Mouse (Mus musculus): ENCODE results near the gene Mier2. TPM values are rescaled to one million over a fixed set of nuclear protein-coding genes. Genes with fewer than 3 reads are reported as not detected.
A peak's percentile ranks its signal among the peaks of the same experiment; 100 is the strongest.

Gene Mier2
- total RNA-seq (2021), result 10 to 100 TPM; 16.1 to 18.2 TPM
- long read RNA-seq, experiment 1, transcript Mier2-203 (14 exons, 2,676 nt), result major isoform, 17 of 50 reads
- long read RNA-seq, experiment 1, partial matches to known transcripts, result 6 of 50 reads
- long read RNA-seq, experiment 1, other reads (novel, unspliced or antisense), result 24 of 50 reads
- long read RNA-seq, experiment 2, transcript Mier2-203 (14 exons, 2,676 nt), result major isoform, 10 of 31 reads
- long read RNA-seq, experiment 2, partial matches to known transcripts, result 4 of 31 reads
- long read RNA-seq, experiment 2, other reads (novel, unspliced or antisense), result 14 of 31 reads

- peak; percentile 73 for DNase-seq
Measured at GRCm38 (mm10) chr10:79554330-79555237, at the start of gene Mier2. TSS of gene Mier2 (minus strand) at chr10:79555199.

- DNase-seq, result no peak
Measured at GRCm38 (mm10) chr10:79597936-79598230, 42.9 kb upstream of the Mier2 start.

GRCm38 (mm10) chr10:79597051-79597935, 42.3 kb upstream of the Mier2 start:
- no peak for DNase-seq

- DNase-seq, result no peak
Measured at GRCm38 (mm10) chr10:79595590-79595929, 40.6 kb upstream of the Mier2 start.

- peak; percentile 41 for DNase-seq
Measured at GRCm38 (mm10) chr10:79594872-79595589, 40.0 kb upstream of the Mier2 start.

- no peak for DNase-seq
Measured at GRCm38 (mm10) chr10:79594111-79594510, 39.1 kb upstream of the Mier2 start.

GRCm38 (mm10) chr10:79590702-79591101, 35.7 kb upstream of the Mier2 start:
- DNase-seq, result no peak

- DNase-seq, result no peak
Measured at GRCm38 (mm10) chr10:79587752-79588126, 32.7 kb upstream of the Mier2 start.

- no peak for DNase-seq
Measured at GRCm38 (mm10) chr10:79587061-79587751, 32.2 kb upstream of the Mier2 start, which contains the start of gene Theg. TSS of gene Theg (minus strand) at chr10:79587331.

GRCm38 (mm10) chr10:79586243-79586642, 31.2 kb upstream of the Mier2 start:
- DNase-seq, result no peak

- DNase-seq, result no peak
Measured at GRCm38 (mm10) chr10:79585723-79586122, 30.7 kb upstream of the Mier2 start.

- no peak for DNase-seq
Measured at GRCm38 (mm10) chr10:79585136-79585535, 30.1 kb upstream of the Mier2 start.

- no peak for DNase-seq
Measured at GRCm38 (mm10) chr10:79584426-79584825, 29.4 kb upstream of the Mier2 start.

- no peak for DNase-seq
Measured at GRCm38 (mm10) chr10:79584021-79584420, 29.0 kb upstream of the Mier2 start.

- DNase-seq, result no peak
Measured at GRCm38 (mm10) chr10:79581501-79581900, 26.5 kb upstream of the Mier2 start.

- DNase-seq, result peak; percentile 64
Measured at GRCm38 (mm10) chr10:79580811-79581210, 25.8 kb upstream of the Mier2 start.

GRCm38 (mm10) chr10:79580356-79580755, 25.4 kb upstream of the Mier2 start:
- DNase-seq, result no peak

- no peak for DNase-seq
Measured at GRCm38 (mm10) chr10:79579781-79580180, 24.8 kb upstream of the Mier2 start.

GRCm38 (mm10) chr10:79578891-79579290, 23.9 kb upstream of the Mier2 start:
- DNase-seq, result no peak

GRCm38 (mm10) chr10:79578276-79578675, 23.3 kb upstream of the Mier2 start:
- no peak for DNase-seq

- DNase-seq, result no peak
Measured at GRCm38 (mm10) chr10:79577376-79577775, 22.4 kb upstream of the Mier2 start.

Measured in gastrocnemius, postnatal 10 days (tissue).